Mouse (Mus musculus): ENCODE measurements around the gene Zfp654. TPM values are rescaled to one million over a fixed set of nuclear protein-coding genes. Genes with fewer than 3 reads are reported as not detected.
A peak's percentile ranks its signal among the peaks of the same experiment; 100 is the strongest.

Zfp654 gene
- total and polyA plus RNA-seq, 3 experiments: 6.5 to 22.6 (median 7.1) TPM

- in situ Hi-C loops (cut with MboI; ENCODE audit: low pct_ligation_motif_present, low pct_unique_long_range_greater_than_20kb, low sequenced_read_pairs) (no loop called here), dilution Hi-C loops (cut with MboI; ENCODE audit: extremely low pct_ligation_motif_present, extremely low pct_unique_long_range_greater_than_20kb, low sequenced_read_pairs) (no loop called here)
- H3K4me3 ChIP-seq (replicated peaks in 1 of 3; ENCODE audit: low read depth in 2 of 3, low read length in 2 of 3, poor library complexity in 1 of 3): no peak overlapping the region
- H3K27me3 ChIP-seq (replicated peaks): no peaks in the 10 kb centered on the region
- no peak overlapping the region for H3K27ac ChIP-seq (ENCODE audit: insufficient read depth, low read depth)
- H3K79me2 ChIP-seq (replicated peaks; ENCODE audit: control insufficient read depth, extremely low read depth, insufficient read depth, poor library complexity, severe bottlenecking): no peaks in the 10 kb centered on the region
- H3K36me3 ChIP-seq (replicated peaks in 1 of 2; ENCODE audit: control insufficient read depth in 1 of 2, insufficient read depth in 1 of 2, low read length in 1 of 2): no peaks in the 10 kb centered on the region
- no peak overlapping the region for H3K9ac ChIP-seq (ENCODE audit: insufficient read depth, low read depth)
- peak; percentile 4; the same call in 1 of the 2 replicates for TF ChIP-seq ZC3H11A (IDR thresholded peaks at IDR 0.05; ENCODE audit: low read depth, low read length)
- TF ChIP-seq UBTF (IDR thresholded peaks at IDR 0.05; ENCODE audit: low read depth, low read length): no peak
- TF ChIP-seq MEF2A (IDR thresholded peaks at IDR 0.05; ENCODE audit: borderline replicate concordance, low read depth, low read length): no peak
- no peak for TF ChIP-seq EP300 (IDR thresholded peaks at IDR 0.05; ENCODE audit: low read length)
- TF ChIP-seq CTCF (conservative IDR thresholded peaks at IDR 0.05 in 1 of 2, IDR thresholded peaks at IDR 0.05 in 1 of 2; ENCODE audit: low read depth in 2 of 2, low read length in 2 of 2): peak in 1 of 2 experiments; percentile 71; a peak in 3 of 4 replicates
- TF ChIP-seq CHD1 (IDR thresholded peaks at IDR 0.05; ENCODE audit: low read depth, low read length): no peak
- no peak for TF ChIP-seq JUND (conservative IDR thresholded peaks at IDR 0.05; ENCODE audit: low read depth, low read length)
- peak; percentile 73 for TF ChIP-seq SMC3 (IDR thresholded peaks at IDR 0.05; ENCODE audit: low read depth, low read length)
- peak; percentile 26; the same call in 1 of the 2 replicates for TF ChIP-seq IRF4 (IDR thresholded peaks at IDR 0.05; ENCODE audit: low read depth, low read length)
- peak; percentile 66 for TF ChIP-seq RAD21 (IDR thresholded peaks at IDR 0.05; ENCODE audit: low read depth, low read length)
- TF ChIP-seq CHD2 (IDR thresholded peaks at IDR 0.05; ENCODE audit: low read length): no peak
- peak; percentile 64 for DNase-seq (ENCODE audit: extremely low read depth)
- H3K4me2 ChIP-seq (ENCODE audit: insufficient read depth, low read depth, poor library complexity, severe bottlenecking): no peak overlapping the region
- H3K9me3 ChIP-seq (replicated peaks; ENCODE audit: low read length): no peaks in the 10 kb centered on the region
- no peaks in the 10 kb centered on the region for H3K4me1 ChIP-seq (ENCODE audit: control insufficient read depth in 1 of 2, insufficient read depth in 2 of 2)
Measured at GRCm38 (mm10) chr16:64899084-64899483, 47.6 kb upstream of the Zfp654 start.

GRCm38 (mm10) chr16:64889496-64889895 lies 38.0 kb upstream of the Zfp654 start:
- H3K9me3 ChIP-seq (replicated peaks; ENCODE audit: low read length): peaks cover 9% of the 10 kb centered on the region
- H3K79me2 ChIP-seq (replicated peaks; ENCODE audit: control insufficient read depth, extremely low read depth, insufficient read depth, poor library complexity, severe bottlenecking): no peaks in the 10 kb centered on the region
- no peak overlapping the region for H3K27ac ChIP-seq (ENCODE audit: insufficient read depth, low read depth)
- no peak for DNase-seq (ENCODE audit: extremely low read depth)
- H3K4me2 ChIP-seq (ENCODE audit: insufficient read depth, low read depth, poor library complexity, severe bottlenecking): no peak overlapping the region
- H3K36me3 ChIP-seq (replicated peaks in 1 of 2; ENCODE audit: control insufficient read depth in 1 of 2, insufficient read depth in 1 of 2, low read length in 1 of 2): no peaks in the 10 kb centered on the region
- no peaks in the 10 kb centered on the region for H3K27me3 ChIP-seq (replicated peaks)
- no peak for TF ChIP-seq ZMIZ1 (IDR thresholded peaks at IDR 0.05; ENCODE audit: low read depth, low read length)
- TF ChIP-seq USF1 (IDR thresholded peaks at IDR 0.05; ENCODE audit: low read depth, low read length): no peak
- no peak for TF ChIP-seq SMC3 (IDR thresholded peaks at IDR 0.05; ENCODE audit: low read depth, low read length)
- no peak for TF ChIP-seq HCFC1 (IDR thresholded peaks at IDR 0.05; ENCODE audit: low read depth, low read length)
- no peak for TF ChIP-seq ZC3H11A (IDR thresholded peaks at IDR 0.05; ENCODE audit: low read depth, low read length)
- no peak for TF ChIP-seq TBP (conservative IDR thresholded peaks at IDR 0.05; ENCODE audit: low read depth, low read length)
- no peak overlapping the region for H3K4me3 ChIP-seq (replicated peaks in 1 of 3; ENCODE audit: low read depth in 2 of 3, low read length in 2 of 3, poor library complexity in 1 of 3)
- dilution Hi-C loops (cut with MboI; ENCODE audit: extremely low pct_ligation_motif_present, extremely low pct_unique_long_range_greater_than_20kb, low sequenced_read_pairs): no loop called here
- no peak overlapping the region for H3K9ac ChIP-seq (ENCODE audit: insufficient read depth, low read depth)
- in situ Hi-C loops (cut with MboI; ENCODE audit: low pct_ligation_motif_present, low pct_unique_long_range_greater_than_20kb, low sequenced_read_pairs): no loop called here
- H3K4me1 ChIP-seq (ENCODE audit: control insufficient read depth in 1 of 2, insufficient read depth in 2 of 2): no peaks in the 10 kb centered on the region
